Mouse (Mus musculus): ENCODE measurements around the gene Nlrp1b. TPM values are rescaled to one million over a fixed set of nuclear protein-coding genes. Genes with fewer than 3 reads are reported as not detected.

Nlrp1b gene
- polyA plus RNA-seq (2016; fragmentation: Nextera tagmentation; extraction: Ambion mirVana): not detected in 2 replicates

GRCm38 (mm10) chr11:71230684-71231480 is at the start of gene Nlrp1b:
Gene Nlrp1b, minus strand, starts transcription at chr11:71230733.
- 63% methylated on average over 2 of the region's 2 CpGs for WGBS
- no peak for DNase-seq (ENCODE audit: low spot score)
- Histone ChIP-seq H3K4me3 (no peak within 1 kb of the TSS), H3K4me1 (no peaks in the 10 kb centered on the region), H3K27me3 (ENCODE audit: insufficient read depth, poor library complexity, severe bottlenecking) (no peaks in the 10 kb centered on the region), H3K27ac (no peak within 1 kb of the TSS), H3K36me3 (no peaks in the 10 kb centered on the region), H3K9me3 (no peaks in the 10 kb centered on the region)

DNA sequence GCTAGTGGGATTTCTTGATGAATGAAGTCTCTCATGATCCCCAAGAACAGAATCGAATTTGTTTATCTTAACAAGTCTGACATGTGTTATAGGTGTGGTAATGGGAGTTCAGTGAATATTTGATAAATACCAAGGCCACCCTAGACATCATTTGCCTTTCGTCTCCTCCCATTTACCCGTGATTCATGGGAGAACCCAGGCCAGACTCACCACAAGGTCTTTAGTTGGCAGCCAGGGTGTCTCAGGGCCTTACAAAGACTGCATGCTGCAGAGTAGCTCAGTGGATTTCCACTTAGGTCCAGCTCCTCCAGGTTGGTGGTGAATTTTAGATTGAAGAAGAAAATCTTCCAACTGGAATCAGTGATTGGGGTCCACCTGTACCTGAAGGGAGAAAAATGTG is 30.5 kb upstream of the Nlrp1b start:
- no peak overlapping the region for H3K4me3 ChIP-seq
- no peaks in the 10 kb centered on the region for H3K4me1 ChIP-seq
- WGBS: 69% methylated on average over 3 of the region's 3 CpGs
- no peaks in the 10 kb centered on the region for H3K9me3 ChIP-seq
- H3K36me3 ChIP-seq: no peaks in the 10 kb centered on the region
- DNase-seq (ENCODE audit: low spot score): no peak
- H3K27me3 ChIP-seq (ENCODE audit: insufficient read depth, poor library complexity, severe bottlenecking): no peaks in the 10 kb centered on the region
- H3K27ac ChIP-seq: no peak overlapping the region

- Histone ChIP-seq H3K4me3 (no peak overlapping the region), H3K9me3 (no peaks in the 10 kb centered on the region), H3K27ac (no peak overlapping the region), H3K27me3 (ENCODE audit: insufficient read depth, poor library complexity, severe bottlenecking) (no peaks in the 10 kb centered on the region), H3K4me1 (no peaks in the 10 kb centered on the region), H3K36me3 (no peaks in the 10 kb centered on the region)
- no peak for DNase-seq (ENCODE audit: low spot score)
- 66% methylated on average over 5 of the region's 5 CpGs for WGBS
These were observed 20.8 kb upstream of the Nlrp1b start for GRCm38 (mm10) chr11:71251333-71251732.

DNA sequence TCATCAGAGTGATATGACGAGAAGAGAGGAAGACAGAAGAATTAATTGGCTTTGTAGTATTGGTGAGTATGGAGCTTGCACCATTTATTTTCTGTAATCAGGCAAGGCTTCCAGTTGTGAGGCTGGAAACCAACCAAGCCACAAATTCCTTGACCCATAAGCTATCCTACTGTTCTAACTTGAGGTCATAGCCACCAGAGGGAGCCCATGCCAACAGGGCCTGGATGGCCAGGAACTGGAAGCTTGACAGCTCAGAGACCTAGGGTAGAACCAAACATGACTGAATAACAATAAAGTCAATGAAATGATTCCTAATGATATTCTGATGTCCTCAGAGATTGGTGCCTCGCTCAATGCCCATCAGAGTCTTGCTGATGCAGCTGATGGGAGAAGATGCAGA is 5.9 kb downstream of the Nlrp1b start:
- WGBS: 71% methylated on average over 2 of the region's 2 CpGs
- Histone ChIP-seq H3K27ac (no peak overlapping the region), H3K36me3 (no peaks in the 10 kb centered on the region), H3K4me3 (no peak overlapping the region), H3K9me3 (0 out of 2 replicates have a peak, but pooled peaks cover 2% of the 10 kb centered on the region), H3K4me1 (no peaks in the 10 kb centered on the region), H3K27me3 (ENCODE audit: insufficient read depth, poor library complexity, severe bottlenecking) (no peaks in the 10 kb centered on the region)
- no peak for DNase-seq (ENCODE audit: low spot score)

DNA sequence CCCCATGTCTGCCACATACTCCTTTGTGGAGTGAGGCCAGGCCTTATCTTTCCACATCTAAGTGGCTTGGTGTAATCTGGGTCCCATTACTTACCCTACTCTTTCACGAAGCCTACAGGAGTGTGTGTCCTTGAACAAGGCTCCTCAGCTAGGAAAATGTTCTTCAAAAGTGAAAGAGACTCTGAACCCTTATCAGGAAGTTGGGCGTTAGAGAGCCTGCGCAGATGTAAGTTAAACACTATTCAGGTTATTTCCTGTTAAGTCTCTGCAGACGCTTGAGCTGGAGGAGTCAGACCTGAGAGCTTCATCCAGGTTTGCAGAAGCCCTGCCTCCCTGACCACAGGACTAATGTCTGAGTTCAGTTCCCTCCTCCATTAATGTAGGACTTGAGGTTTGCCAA is 27.8 kb downstream of the Nlrp1b start:
- no peak overlapping the region for H3K4me3 ChIP-seq
- H3K4me1 ChIP-seq: no peaks in the 10 kb centered on the region
- 70% methylated on average over 4 of the region's 4 CpGs for WGBS
- no peaks in the 10 kb centered on the region for H3K27me3 ChIP-seq (ENCODE audit: insufficient read depth, poor library complexity, severe bottlenecking)
- no peaks in the 10 kb centered on the region for H3K36me3 ChIP-seq
- no peak for DNase-seq (ENCODE audit: low spot score)
- H3K9me3 ChIP-seq: no peaks in the 10 kb centered on the region
- no peak overlapping the region for H3K27ac ChIP-seq

- no peaks in the 10 kb centered on the region for H3K27me3 ChIP-seq (ENCODE audit: insufficient read depth, poor library complexity, severe bottlenecking)
- H3K4me1 ChIP-seq: no peaks in the 10 kb centered on the region
- no peak for DNase-seq (ENCODE audit: low spot score)
- no peaks in the 10 kb centered on the region for H3K9me3 ChIP-seq
- H3K36me3 ChIP-seq: no peaks in the 10 kb centered on the region
- 71% methylated on average over 2 of the region's 2 CpGs for WGBS
- H3K4me3 ChIP-seq: no peak overlapping the region
- no peak overlapping the region for H3K27ac ChIP-seq
These were observed 31.2 kb downstream of the Nlrp1b start for GRCm38 (mm10) chr11:71199349-71199748.

- H3K27ac ChIP-seq: no peak overlapping the region
- no peaks in the 10 kb centered on the region for H3K36me3 ChIP-seq
- DNase-seq (ENCODE audit: low spot score): no peak
- H3K4me3 ChIP-seq: no peak overlapping the region
- H3K9me3 ChIP-seq: no peaks in the 10 kb centered on the region
- no peaks in the 10 kb centered on the region for H3K4me1 ChIP-seq
- WGBS: 67% methylated on average over 1 of the region's 1 CpGs
- no peaks in the 10 kb centered on the region for H3K27me3 ChIP-seq (ENCODE audit: insufficient read depth, poor library complexity, severe bottlenecking)
These were observed 60.9 kb downstream of the Nlrp1b start for GRCm38 (mm10) chr11:71169633-71170032.

- DNase-seq (ENCODE audit: low spot score): no peak
- no peak overlapping the region for H3K27ac ChIP-seq
- H3K4me3 ChIP-seq: no peak overlapping the region
- H3K36me3 ChIP-seq: no peaks in the 10 kb centered on the region
- no peaks in the 10 kb centered on the region for H3K9me3 ChIP-seq
- H3K4me1 ChIP-seq: no peaks in the 10 kb centered on the region
- no peaks in the 10 kb centered on the region for H3K27me3 ChIP-seq (ENCODE audit: insufficient read depth, poor library complexity, severe bottlenecking)
- 68% methylated on average over 1 of the region's 1 CpGs for WGBS
These were observed 66.4 kb downstream of the Nlrp1b start for GRCm38 (mm10) chr11:71164139-71164538.

- no peaks in the 10 kb centered on the region for H3K9me3 ChIP-seq
- H3K27ac ChIP-seq: no peak overlapping the region
- 75% methylated on average over 3 of the region's 3 CpGs for WGBS
- DNase-seq (ENCODE audit: low spot score): no peak
- H3K4me1 ChIP-seq: no peaks in the 10 kb centered on the region
- no peak overlapping the region for H3K4me3 ChIP-seq
- H3K36me3 ChIP-seq: no peaks in the 10 kb centered on the region
- no peaks in the 10 kb centered on the region for H3K27me3 ChIP-seq (ENCODE audit: insufficient read depth, poor library complexity, severe bottlenecking)
These were observed 70.9 kb downstream of the Nlrp1b start for GRCm38 (mm10) chr11:71159439-71160136.

- Histone ChIP-seq H3K4me1 (no peaks in the 10 kb centered on the region), H3K9me3 (no peaks in the 10 kb centered on the region), H3K4me3 (no peak overlapping the region), H3K27me3 (ENCODE audit: insufficient read depth, poor library complexity, severe bottlenecking) (no peaks in the 10 kb centered on the region), H3K27ac (no peak overlapping the region), H3K36me3 (no peaks in the 10 kb centered on the region)
- 78% methylated on average over 1 of the region's 1 CpGs for WGBS
- DNase-seq (ENCODE audit: low spot score): no peak
These were observed 75.3 kb downstream of the Nlrp1b start for GRCm38 (mm10) chr11:71155272-71155671.

DNA sequence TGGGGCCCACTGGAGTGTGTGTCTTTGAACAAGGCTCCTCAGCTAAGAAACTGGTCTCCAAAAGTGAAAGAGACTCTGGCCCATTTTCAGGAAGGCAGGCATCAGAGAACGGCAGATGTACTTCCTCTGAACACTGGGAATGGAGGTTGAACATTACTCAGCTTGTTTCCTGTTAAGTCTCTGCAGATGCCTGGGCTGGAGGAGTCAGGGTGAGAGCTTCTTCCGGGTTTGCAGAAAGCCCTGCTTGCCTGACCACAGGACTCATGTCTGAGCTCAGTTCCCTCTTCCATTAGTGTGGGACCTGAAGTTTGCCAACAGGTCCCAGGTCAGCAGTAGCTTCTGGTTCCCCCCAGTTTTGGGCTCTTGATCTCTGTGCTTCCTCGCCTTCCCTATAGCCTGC is 85.9 kb downstream of the Nlrp1b start, which contains the start of gene Nlrp1a:
Gene Nlrp1a (minus strand): TSS at position 44 of the 400 bp plus-strand sequence.
- 67% methylated on average over 3 of the region's 3 CpGs for WGBS
- DNase-seq (ENCODE audit: low spot score): no peak
- H3K4me1 ChIP-seq: no peaks in the 10 kb centered on the region
- H3K27me3 ChIP-seq (ENCODE audit: insufficient read depth, poor library complexity, severe bottlenecking): no peaks in the 10 kb centered on the region
- no peak within 1 kb of the TSS for H3K4me3 ChIP-seq
- no peak within 1 kb of the TSS for H3K27ac ChIP-seq
- H3K9me3 ChIP-seq: no peaks in the 10 kb centered on the region
- H3K36me3 ChIP-seq: no peaks in the 10 kb centered on the region

DNA sequence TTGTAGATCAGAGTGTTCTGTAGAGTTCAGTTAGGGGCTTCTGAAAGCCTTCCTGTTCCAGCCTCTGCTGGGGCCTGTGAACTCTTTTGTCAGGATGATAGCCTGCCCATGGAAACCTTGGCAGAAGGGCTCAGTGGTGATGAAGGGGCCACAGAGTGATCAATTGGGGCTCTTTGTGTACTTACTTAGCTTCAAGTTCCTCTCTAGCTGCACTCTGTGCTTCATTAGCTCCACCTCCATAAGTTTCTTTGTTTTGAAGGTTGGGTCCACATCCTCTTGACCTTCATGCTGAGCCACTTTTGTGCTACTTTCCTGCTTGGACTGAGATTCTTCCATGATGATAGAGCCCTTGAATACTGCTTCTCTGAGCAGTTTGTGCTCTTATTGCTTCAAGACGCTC is 88.5 kb downstream of the Nlrp1b start:
- H3K27me3 ChIP-seq (ENCODE audit: insufficient read depth, poor library complexity, severe bottlenecking): no peaks in the 10 kb centered on the region
- no peaks in the 10 kb centered on the region for H3K9me3 ChIP-seq
- no peak overlapping the region for H3K4me3 ChIP-seq
- no peaks in the 10 kb centered on the region for H3K36me3 ChIP-seq
- DNase-seq (ENCODE audit: low spot score): no peak
- H3K4me1 ChIP-seq: no peaks in the 10 kb centered on the region
- 79% methylated on average over 1 of the region's 1 CpGs for WGBS
- no peak overlapping the region for H3K27ac ChIP-seq

DNA sequence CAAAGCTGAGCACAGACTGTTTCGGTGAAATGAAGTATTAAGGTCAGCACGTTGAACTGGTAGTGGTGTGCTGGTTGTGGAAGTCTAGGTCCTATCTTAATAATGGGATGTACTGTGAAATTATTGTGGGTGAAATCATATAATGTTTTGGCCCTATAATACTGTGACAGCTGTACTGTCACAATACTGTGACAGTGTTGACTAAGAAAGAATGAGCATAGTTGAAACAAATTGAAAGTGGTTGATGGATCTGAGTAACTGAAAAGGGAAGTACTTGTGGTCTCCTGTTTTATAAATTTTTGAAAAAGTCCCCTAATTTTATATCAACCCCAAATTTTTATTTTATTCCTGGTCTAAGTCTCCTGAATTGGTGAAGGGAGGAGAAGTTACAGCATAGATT is 123.4 kb downstream of the Nlrp1b start:
- H3K4me3 ChIP-seq: no peak overlapping the region
- no peaks in the 10 kb centered on the region for H3K27me3 ChIP-seq (ENCODE audit: insufficient read depth, poor library complexity, severe bottlenecking)
- no peaks in the 10 kb centered on the region for H3K9me3 ChIP-seq
- no peaks in the 10 kb centered on the region for H3K4me1 ChIP-seq
- H3K36me3 ChIP-seq: no peaks in the 10 kb centered on the region
- no peak overlapping the region for H3K27ac ChIP-seq
- WGBS: 66% methylated on average over 2 of the region's 2 CpGs
- no peak for DNase-seq (ENCODE audit: low spot score)
